In the genomic region with DNA sequence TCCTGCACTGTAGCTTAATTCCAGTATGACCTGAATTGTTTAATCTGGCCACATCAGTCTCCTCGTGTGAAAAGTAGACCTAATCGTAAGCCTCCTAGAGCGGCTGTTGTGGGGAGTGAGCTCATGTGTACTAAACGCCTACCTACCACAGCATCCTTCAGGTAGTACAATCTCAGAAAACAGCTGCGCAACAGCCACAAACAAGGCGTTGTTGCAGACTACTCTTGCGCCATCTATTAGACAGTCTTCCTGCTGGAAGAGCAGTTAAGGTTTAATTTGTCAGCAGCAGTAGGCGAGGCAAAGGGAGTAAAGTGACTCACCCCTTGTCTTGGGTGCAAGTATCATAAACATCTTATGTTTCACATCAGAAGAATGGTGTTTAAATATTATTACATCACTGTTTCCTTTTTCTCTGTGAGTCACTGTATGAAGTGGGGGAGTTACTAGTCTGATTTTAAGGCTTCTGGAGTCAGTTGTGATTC, we compare ENCODE assay signal across 13 mouse cellular contexts. TPM values are rescaled to one million over a fixed set of nuclear protein-coding genes. Genes with fewer than 3 reads are reported as not detected.
DNase-seq lines count a peak whose midpoint lies in the region; ATAC-seq and TF ChIP-seq lines count a peak whose summit lies in the region.
"Had no signal": no experiment of that assay in that cellular context is flagged by ENCODE, and none has a peak within 500 bp of the region (broad histone marks: within the 10 kb centered on the region; RNA-seq: fewer than 3 reads in every experiment).

No protein-coding gene starts in this region.

- no peak for TF ChIP-seq CTCF in bone marrow macrophage, adult 2 months (IDR thresholded peaks at IDR 0.05; ENCODE audit: low read depth, low read length)
- no peak for TF ChIP-seq CTCF in intestine, postnatal 0 days (IDR thresholded peaks at IDR 0.05; ENCODE audit: low read depth)

- no peaks in the 10 kb centered on the region for H3K36me3 ChIP-seq in intestine, postnatal 0 days (ENCODE audit: control insufficient read depth, insufficient read depth)
- no peaks in the 10 kb centered on the region for H3K36me3 ChIP-seq in limb, embryonic 10.5 days
- H3K36me3 ChIP-seq: heart, embryonic 15.5 days had no signal

- peak overlapping the region; percentile 3; the same call in 1 of the 2 replicates for H3K27ac ChIP-seq in bone marrow macrophage, adult 2 months (ENCODE audit: insufficient read depth, low read depth, low read length)
- peak overlapping the region; percentile 81 for H3K27ac ChIP-seq in intestine, postnatal 0 days (ENCODE audit: low read depth, low read length)
- no peak overlapping the region for H3K27ac ChIP-seq in limb, embryonic 10.5 days
- H3K27ac ChIP-seq: heart, embryonic 15.5 days had no signal

- peak; percentile 21 for DNase-seq in urinary bladder, postnatal 14 days (ENCODE audit: low spot score)
- DNase-seq in urinary bladder, postnatal 4 days (ENCODE audit: low spot score in 2 of 2): no peak
- DNase-seq in testis, postnatal 14 days (ENCODE audit: low spot score): no peak
- DNase-seq in left cerebral cortex, adult 8-10 months (ENCODE audit: low spot score in 2 of 2): no peak
- DNase-seq in limb, embryonic 10.5 days (ENCODE audit: low spot score): no peak
- DNase-seq: cerebellum, postnatal 14 days; gastrocnemius, postnatal 14 days; kidney, adult 18-20 months had no signal

- no peaks in the 10 kb centered on the region for H3K27me3 ChIP-seq in intestine, postnatal 0 days (replicated peaks; ENCODE audit: control insufficient read depth, insufficient read depth, low read length)
- H3K27me3 ChIP-seq in limb, embryonic 10.5 days (ENCODE audit: low read depth, poor library complexity, severe bottlenecking): no peaks in the 10 kb centered on the region
- H3K27me3 ChIP-seq: heart, embryonic 15.5 days had no signal

- no peak overlapping the region for H3K4me3 ChIP-seq in bone marrow macrophage, adult 2 months (ENCODE audit: insufficient read depth, low read length)
- H3K4me3 ChIP-seq in intestine, postnatal 0 days (ENCODE audit: low read depth, low read length): no peak overlapping the region
- H3K4me3 ChIP-seq in limb, embryonic 10.5 days: no peak overlapping the region
- H3K4me3 ChIP-seq: erythroblast, embryonic 14.5 days; heart, embryonic 15.5 days had no signal

- ATAC-seq in intestine, postnatal 0 days: peak; percentile 82
- ATAC-seq: midbrain, embryonic 16.5 days had no signal

- peaks cover 52% of the 10 kb centered on the region for H3K4me1 ChIP-seq in bone marrow macrophage, adult 2 months (ENCODE audit: control insufficient read depth, insufficient read depth, low read length)
- peaks cover 23% of the 10 kb centered on the region for H3K4me1 ChIP-seq in intestine, postnatal 0 days (replicated peaks; ENCODE audit: control insufficient read depth, insufficient read depth, low read length)
- no peaks in the 10 kb centered on the region for H3K4me1 ChIP-seq in limb, embryonic 10.5 days

- H3K4me2 ChIP-seq in intestine, postnatal 0 days (replicated peaks; ENCODE audit: low read depth): peak overlapping the region; percentile 57; the same call in 1 of the 2 replicates
- H3K4me2 ChIP-seq: heart, embryonic 15.5 days had no signal

- no peak overlapping the region for H3K9ac ChIP-seq in intestine, postnatal 0 days (ENCODE audit: low read depth, low read length)
- H3K9ac ChIP-seq: heart, embryonic 15.5 days had no signal

- no peaks in the 10 kb centered on the region for H3K9me3 ChIP-seq in intestine, postnatal 0 days (ENCODE audit: control insufficient read depth)
- no peaks in the 10 kb centered on the region for H3K9me3 ChIP-seq in limb, embryonic 10.5 days (replicated peaks)
- H3K9me3 ChIP-seq: heart, embryonic 15.5 days had no signal

- TF ChIP-seq POLR2A in bone marrow macrophage, adult 2 months (IDR thresholded peaks at IDR 0.05; ENCODE audit: borderline replicate concordance, low read depth, low read length): no peak

- WGBS in intestine, postnatal 0 days: 23% methylated on average over 8 of the region's 8 CpGs
- 89% methylated on average over 8 of the region's 8 CpGs for WGBS in limb, embryonic 10.5 days

RNA-seq across cellular contexts. Expression of gene Usp6nl, which starts 57.3 kb away (rescaled TPM):
- polyA plus RNA-seq in bone marrow macrophage, adult 2 months (2012; ENCODE audit: insufficient read depth, insufficient read length, missing spikeins): 4.6 and 5.6 TPM in 2 replicates
- 6.8 and 7.7 TPM in 2 replicates for polyA plus RNA-seq in intestine, postnatal 0 days (2015; fragmentation: Nextera tagmentation; extraction: Ambion mirVana)
- total RNA-seq in left cerebral cortex, adult 8-10 months (2022): 10 to 100 TPM; 16.9 to 20.8 (median 18.3) TPM
- polyA plus RNA-seq in limb, embryonic 10.5 days (2016; fragmentation: Nextera tagmentation; extraction: Ambion mirVana): 11.8 and 12.8 TPM in 2 replicates
